Comparison of ENCODE assay signal across 8 mouse cellular contexts in genomic region chr4:107178182-107178829, GRCm38 (mm10). TPM values are rescaled to one million over a fixed set of nuclear protein-coding genes. Genes with fewer than 3 reads are reported as not detected.
DNase-seq lines count a peak whose midpoint lies in the region; ATAC-seq lines count a peak whose summit lies in the region.

Gene Tmem59 (plus strand): TSS chr4:107178399.

- H3K9ac ChIP-seq in heart, embryonic 13.5 days, result peak within 1 kb of the TSS; percentile 97
- H3K9ac ChIP-seq in liver, embryonic 12.5 days, result peak within 1 kb of the TSS; percentile 96
- peak within 1 kb of the TSS; percentile 73 for H3K9ac ChIP-seq in stomach, embryonic 15.5 days

- peaks cover 29% of the 10 kb centered on the region for H3K36me3 ChIP-seq in heart, embryonic 13.5 days
- H3K36me3 ChIP-seq in liver, embryonic 12.5 days, result peaks cover 35% of the 10 kb centered on the region
- peaks cover 3% of the 10 kb centered on the region; the same call in 1 of the 2 replicates for H3K36me3 ChIP-seq in stomach, embryonic 15.5 days

- peak; percentile 89 for ATAC-seq in heart, embryonic 13.5 days (ENCODE audit: extremely low read depth, insufficient number of reproducible peaks, low FRiP score, low TSS enrichment)
- ATAC-seq in liver, embryonic 12.5 days, result peak; percentile 90
- ATAC-seq in stomach, embryonic 15.5 days (ENCODE audit: insufficient read depth, low FRiP score, low read depth), result peak; percentile 94

- under 1% methylated on average over 49 of the region's 49 CpGs for WGBS in heart, embryonic 13.5 days
- under 1% methylated on average over 49 of the region's 49 CpGs for WGBS in liver, embryonic 12.5 days (ENCODE audit: insufficient replicate concordance)
- WGBS in stomach, embryonic 15.5 days, result 1% methylated on average over 48 of the region's 49 CpGs

- DNase-seq in CD4-positive, CD25-positive, alpha-beta regulatory T cell, adult 2 months (ENCODE audit: low read depth, low spot score), result peak; percentile 97
- DNase-seq in fat pad, adult 2 months (ENCODE audit: extremely low read depth, low read depth, low spot score), result peak; percentile 40
- DNase-seq in kidney, postnatal 10 days, result peak; percentile 99
- DNase-seq in natural killer cell, adult 2 months (ENCODE audit: low spot score in 2 of 2), result peak; percentile 97 to 98

- H3K9me3 ChIP-seq in heart, embryonic 13.5 days, result no peaks in the 10 kb centered on the region
- H3K9me3 ChIP-seq in liver, embryonic 12.5 days (replicated peaks), result no peaks in the 10 kb centered on the region
- no peaks in the 10 kb centered on the region for H3K9me3 ChIP-seq in stomach, embryonic 15.5 days

- peaks cover 4% of the 10 kb centered on the region; the same call in 1 of the 2 replicates for H3K4me1 ChIP-seq in brown adipose tissue, adult 24 weeks (ENCODE audit: control insufficient read depth, insufficient read depth, insufficient read length, low read length)
- peaks cover 40% of the 10 kb centered on the region for H3K4me1 ChIP-seq in heart, embryonic 13.5 days
- H3K4me1 ChIP-seq in liver, embryonic 12.5 days, result peaks cover 55% of the 10 kb centered on the region
- peaks cover 10% of the 10 kb centered on the region; the same call in 1 of the 2 replicates for H3K4me1 ChIP-seq in stomach, embryonic 15.5 days

- H3K4me2 ChIP-seq in heart, embryonic 13.5 days, result peak within 1 kb of the TSS; percentile 76
- H3K4me2 ChIP-seq in liver, embryonic 12.5 days, result peak within 1 kb of the TSS; percentile 83
- peak within 1 kb of the TSS; percentile 65 for H3K4me2 ChIP-seq in stomach, embryonic 15.5 days

- no peaks in the 10 kb centered on the region for H3K27me3 ChIP-seq in heart, embryonic 13.5 days (replicated peaks)
- no peaks in the 10 kb centered on the region for H3K27me3 ChIP-seq in liver, embryonic 12.5 days (replicated peaks)
- H3K27me3 ChIP-seq in stomach, embryonic 15.5 days (replicated peaks), result no peaks in the 10 kb centered on the region

- H3K27ac ChIP-seq in brown adipose tissue, adult 24 weeks (replicated peaks; ENCODE audit: low read depth, low read length), result peak within 1 kb of the TSS; percentile 87
- H3K27ac ChIP-seq in heart, embryonic 13.5 days (replicated peaks), result peak within 1 kb of the TSS; percentile 96
- H3K27ac ChIP-seq in liver, embryonic 12.5 days, result peak within 1 kb of the TSS; percentile 97
- peak within 1 kb of the TSS; percentile 99 for H3K27ac ChIP-seq in stomach, embryonic 15.5 days

- peak within 1 kb of the TSS; percentile 88 for H3K4me3 ChIP-seq in brown adipose tissue, adult 24 weeks (ENCODE audit: insufficient read depth, low read depth, low read length)
- H3K4me3 ChIP-seq in heart, embryonic 13.5 days, result peak within 1 kb of the TSS; percentile 99
- H3K4me3 ChIP-seq in liver, embryonic 12.5 days, result peak within 1 kb of the TSS; percentile 97
- peak within 1 kb of the TSS; percentile 75 for H3K4me3 ChIP-seq in stomach, embryonic 15.5 days (replicated peaks)

RNA-seq across cellular contexts. Expression of gene Tmem59, which starts in this region (rescaled TPM):
- 210 and 225 TPM in 2 replicates for polyA plus RNA-seq in brown adipose tissue, adult 24 weeks (2012; ENCODE audit: insufficient read depth, insufficient read length, missing spikeins)
- polyA plus RNA-seq in heart, embryonic 13.5 days (2015; fragmentation: Nextera tagmentation; extraction: Ambion mirVana), result 327 TPM in 2 replicates
- polyA plus RNA-seq in liver, embryonic 12.5 days (2016; fragmentation: Nextera tagmentation; extraction: Ambion mirVana), result 159 and 165 TPM in 2 replicates
- polyA plus RNA-seq in stomach, embryonic 15.5 days (2015; fragmentation: Nextera tagmentation; extraction: Ambion mirVana), result 386 and 427 TPM in 2 replicates

Comparison
In these comparisons a context has a peak if more than half of its experiments do, and no peak if none do; other contexts are left out.
1. Peak in every context shown above with its lines: DNase-seq, ATAC-seq, H3K4me3 ChIP-seq and H3K27ac ChIP-seq.
2. DNase-seq: peak in every context shown above with its lines; median percentile 99 in kidney, postnatal 10 days; 98 in natural killer cell, adult 2 months; 97 in CD4-positive, CD25-positive, alpha-beta regulatory T cell, adult 2 months; 40 in fat pad, adult 2 months.